Mouse (Mus musculus) cerebellum, postnatal 25 days (tissue): Measurements from ENCODE around the gene Bcdin3d.
A peak's percentile ranks its signal among the peaks of the same experiment; 100 is the strongest.
"Not testable (repeated sequence)": the region's sequence is repeated elsewhere in the genome, so short reads cannot be mapped to it uniquely, and the experiment has no call there.

ENCODE experiments used
- DNase-seq, 2 experiments: peaks; one replicate each; pipeline ENCODE4 v3.0.0; 2021; ENCODE audit warnings: mixed read lengths in 2 of 2

The Bcdin3d gene

GRCm38 (mm10) chr15:99472972-99473371 is 1.6 kb downstream of the Bcdin3d start:
- DNase-seq = no peak

GRCm38 (mm10) chr15:99471677-99472063 is 2.9 kb downstream of the Bcdin3d start:
- no peak for DNase-seq

DNA sequence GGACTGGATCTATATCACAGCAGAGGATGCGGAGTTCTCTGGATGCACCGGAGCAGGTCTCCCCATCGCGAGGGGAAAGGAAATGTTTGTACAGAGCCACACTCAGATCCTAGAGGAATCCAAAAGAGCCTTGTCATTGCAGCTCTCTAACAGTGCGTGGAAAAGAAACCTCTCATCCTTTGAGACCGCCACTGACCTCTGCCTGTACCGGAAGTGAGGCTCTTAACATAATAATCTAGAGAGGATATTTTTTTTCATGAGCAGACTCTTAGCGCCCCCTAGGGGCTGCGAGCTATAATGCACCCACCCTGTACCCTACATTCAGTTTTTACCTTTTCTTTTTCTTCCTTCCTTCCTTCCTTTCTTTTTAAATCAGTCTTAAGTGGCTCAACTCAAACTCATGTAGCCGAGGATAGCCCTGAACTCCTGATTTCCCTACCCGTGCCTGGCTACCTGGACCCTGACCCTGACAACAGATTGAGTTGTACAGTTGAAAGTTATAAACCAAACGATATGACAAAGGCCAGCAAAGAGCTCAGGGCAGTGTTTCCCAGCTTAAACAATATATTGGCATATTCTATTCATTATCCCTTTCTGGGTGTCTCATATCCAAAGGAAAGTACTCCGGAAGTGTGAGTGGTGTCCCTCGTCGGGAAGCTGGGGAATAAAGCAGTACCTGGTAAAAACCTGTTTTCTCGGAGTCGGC is 3.4 kb downstream of the Bcdin3d start:
- peak; percentile 83 to 84 for DNase-seq

DNA sequence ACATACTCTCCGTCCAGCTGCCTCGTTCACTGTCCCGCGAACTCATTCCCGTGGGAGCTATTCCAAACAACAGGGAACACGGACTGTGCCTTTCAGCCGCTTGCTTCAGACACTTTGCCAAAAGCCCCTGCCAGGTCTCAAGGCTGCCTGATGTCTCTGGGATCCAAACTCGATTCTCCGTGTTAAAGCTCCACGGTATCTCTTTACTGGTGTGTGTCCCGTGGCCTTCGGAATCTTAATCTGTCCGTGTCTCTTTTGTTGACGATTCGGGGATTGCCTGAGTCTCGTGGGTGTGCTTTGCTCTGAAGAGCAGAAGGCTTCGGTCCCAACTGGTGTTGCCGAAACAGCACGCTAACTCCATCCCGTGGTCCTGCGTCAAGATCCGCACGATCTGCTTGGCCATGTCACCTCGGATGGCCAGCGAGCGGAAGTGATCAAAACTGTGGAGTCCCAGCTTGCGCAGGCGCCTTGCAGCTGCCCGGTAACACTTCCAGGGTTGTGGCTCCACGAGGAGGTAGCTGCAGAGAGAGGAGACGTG is 4.2 kb downstream of the Bcdin3d start:
- peak; percentile 82 to 85 for DNase-seq

DNA sequence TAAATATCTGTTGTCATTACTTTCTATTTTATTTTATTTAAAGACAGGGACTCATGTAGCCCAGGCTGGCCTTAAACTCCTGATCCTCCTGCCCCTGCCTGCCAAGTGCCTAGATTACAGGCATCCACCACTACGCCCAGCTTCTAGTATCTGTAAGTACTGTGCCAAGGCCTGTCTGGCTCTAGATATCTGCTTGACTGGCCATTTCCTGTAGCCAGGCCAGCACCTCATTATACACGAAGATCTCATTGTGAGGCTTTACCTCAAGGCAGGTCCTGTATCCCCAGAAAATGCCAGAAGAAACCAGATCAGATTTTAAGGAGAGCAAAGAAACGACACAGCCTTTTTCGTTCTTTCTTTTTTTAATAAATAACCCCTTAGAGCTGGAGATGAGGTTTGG is 4.8 kb downstream of the Bcdin3d start:
- DNase-seq = peak in 1 of 2 experiments; percentile 22

- DNase-seq = peak; percentile 82 to 89
Measured at GRCm38 (mm10) chr15:99469067-99469466, 5.5 kb downstream of the Bcdin3d start.

- DNase-seq = no peak
Measured at GRCm38 (mm10) chr15:99463194-99463593, 11.3 kb downstream of the Bcdin3d start.

DNA sequence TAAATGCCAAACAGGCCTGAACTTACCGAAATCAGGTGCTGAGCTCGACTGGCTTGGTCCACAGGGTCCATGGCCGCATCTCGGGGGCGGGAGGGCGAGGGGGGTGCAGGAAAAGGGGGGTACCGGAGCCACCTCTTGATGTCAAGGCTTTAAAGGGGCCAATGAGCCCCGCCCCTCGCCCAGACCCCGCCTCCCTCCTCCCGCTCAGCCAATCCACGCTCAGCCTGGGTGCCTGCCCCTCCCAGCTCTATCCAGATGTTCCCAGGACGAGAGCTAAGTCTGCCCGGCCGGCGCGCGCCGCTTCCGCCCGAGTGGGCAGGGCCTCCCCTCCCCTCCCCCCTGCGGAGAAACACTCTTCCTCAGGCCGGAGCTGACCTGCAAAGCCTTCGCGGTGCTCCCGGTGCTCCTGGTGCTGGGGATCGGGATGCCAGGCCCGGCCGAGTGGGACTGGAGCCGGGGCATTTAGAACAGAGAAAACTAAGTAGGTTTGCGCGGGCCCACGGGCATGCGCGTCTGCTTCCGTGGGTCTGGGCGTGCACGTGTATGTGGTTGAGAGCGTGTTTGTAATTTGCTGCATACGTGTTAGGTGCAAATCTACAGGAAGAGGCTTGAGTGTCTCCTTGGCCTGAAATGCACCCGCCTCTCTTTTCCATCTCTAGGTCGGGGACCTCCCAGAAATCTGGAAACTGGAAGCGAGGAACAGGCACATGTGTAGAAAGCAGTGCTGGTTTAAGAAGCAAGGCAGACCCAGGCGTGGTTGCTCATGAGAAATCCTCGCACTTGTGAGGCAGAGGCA is 16.7 kb downstream of the Bcdin3d start, which contains the start of gene Nckap5l:
Gene Nckap5l (minus strand): TSS at position 143 of the 796 bp plus-strand sequence.
- DNase-seq = peak; percentile 88 to 93

GRCm38 (mm10) chr15:99456963-99457605 is 17.4 kb downstream of the Bcdin3d start:
- DNase-seq = peak; percentile 68 to 75

- peak in 1 of 2 experiments; percentile 51 for DNase-seq
Measured at GRCm38 (mm10) chr15:99456338-99456962, 18.1 kb downstream of the Bcdin3d start.

- DNase-seq = no peak
Measured at GRCm38 (mm10) chr15:99455415-99455814, 19.1 kb downstream of the Bcdin3d start.

- DNase-seq = no peak
Measured at GRCm38 (mm10) chr15:99454585-99455279, 19.8 kb downstream of the Bcdin3d start.

GRCm38 (mm10) chr15:99453153-99453900 is 21.2 kb downstream of the Bcdin3d start:
- no peak for DNase-seq

GRCm38 (mm10) chr15:99449751-99450280 is 24.7 kb downstream of the Bcdin3d start:
- DNase-seq = no peak

DNA sequence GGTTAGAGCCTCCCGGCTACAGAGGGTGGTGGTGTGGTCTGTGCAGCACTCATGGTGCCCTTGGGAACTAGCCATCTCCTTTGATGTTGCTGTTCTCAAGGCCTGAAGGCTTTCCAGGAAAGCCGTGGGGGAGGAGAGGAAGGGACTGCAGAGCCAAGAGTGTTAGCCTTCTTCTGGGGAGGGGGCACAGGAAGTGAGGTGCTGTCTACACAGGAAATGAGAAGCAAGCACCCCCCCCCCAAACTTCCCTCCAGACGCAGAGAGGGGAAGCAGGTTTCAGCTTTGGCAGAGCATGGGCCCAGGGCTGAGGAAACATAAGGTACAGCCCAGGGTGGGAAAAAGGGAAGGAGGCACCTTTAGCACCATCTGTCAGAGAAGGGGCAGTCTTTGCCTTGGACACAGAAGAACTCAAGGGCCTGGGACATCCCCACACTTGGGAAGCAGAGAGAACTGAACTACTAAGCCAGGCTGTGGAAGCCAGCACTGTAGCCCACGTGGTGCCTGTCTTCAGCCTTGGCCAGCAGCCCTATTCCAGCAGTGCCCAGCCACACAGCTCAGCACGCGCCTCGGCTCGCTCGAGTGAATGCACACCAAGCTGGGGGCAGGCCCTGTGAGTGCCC is 25.3 kb downstream of the Bcdin3d start:
- peak; percentile 78 to 83 for DNase-seq

DNA sequence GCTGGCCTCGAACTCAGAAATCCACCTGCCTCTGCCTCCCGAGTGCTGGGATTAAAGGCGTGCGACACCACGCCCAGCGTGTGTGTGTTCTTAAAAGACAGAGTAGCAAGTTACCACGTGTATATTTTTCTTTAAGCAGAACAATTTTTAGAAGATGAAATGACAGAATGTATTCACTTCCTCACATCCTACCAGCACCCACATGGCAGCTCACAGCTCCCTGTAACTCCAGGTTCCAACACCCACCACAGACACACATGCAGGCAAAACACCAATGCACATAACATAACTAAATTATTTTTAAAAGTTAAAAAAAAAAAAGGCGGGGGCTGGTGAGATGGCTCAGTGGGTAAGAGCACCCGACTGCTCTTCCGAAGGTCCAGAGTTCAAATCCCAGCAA is 28.4 kb downstream of the Bcdin3d start:
- DNase-seq = not testable (repeated sequence)

GRCm38 (mm10) chr15:99445567-99445966 is 29.0 kb downstream of the Bcdin3d start:
- no peak for DNase-seq

DNA sequence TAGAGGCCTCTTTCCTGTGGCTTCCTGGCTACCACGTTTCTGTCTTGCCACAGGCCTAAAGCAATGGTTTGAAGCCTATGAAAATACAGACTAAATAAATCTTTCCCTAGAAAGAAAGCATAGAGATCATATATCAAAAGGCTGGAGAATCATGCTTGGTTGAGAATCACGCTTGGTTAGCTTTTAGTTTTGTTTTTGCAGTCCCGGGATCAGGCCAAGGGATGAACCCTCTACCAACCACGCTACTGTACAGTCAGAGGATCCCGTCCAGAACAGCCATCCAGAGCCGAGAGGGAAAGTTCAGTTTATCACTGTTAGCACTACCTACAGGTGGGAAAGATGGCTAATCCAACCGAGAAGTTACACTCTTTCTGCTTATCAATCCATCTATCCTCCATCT is 32.2 kb downstream of the Bcdin3d start:
- DNase-seq = no peak

- no peak for DNase-seq
Measured at GRCm38 (mm10) chr15:99440816-99441457, 33.6 kb downstream of the Bcdin3d start.
